Mouse (Mus musculus) olfactory bulb, adult 2 months (tissue): ENCODE measurements around the gene Phykpl.

Experiments used
- CTCF ChIP-seq: fragments of 200-500 bp; IDR thresholded peaks from 2 replicates; pipeline ENCODE4 v1.5.1; 2012; ENCODE audit warnings: low read depth, mild to moderate bottlenecking, low read length, moderate library complexity; ENCODE audit not compliant: insufficient read depth
- POLR2A ChIP-seq: fragments of 200-500 bp; IDR thresholded peaks from 2 replicates; pipeline ENCODE4 v1.6.1; 2012; ENCODE audit warnings: mild to moderate bottlenecking, low read depth, low read length, moderate library complexity; ENCODE audit not compliant: insufficient read depth

- TF ChIP-seq POLR2A, result no peak
- TF ChIP-seq CTCF, result no peak
Measured at GRCm38 (mm10) chr11:51576454-51576853, 8.1 kb upstream of the Phykpl start.
